Mouse (Mus musculus): Measurements from ENCODE around the gene Mtcl1. TPM values are rescaled to one million over a fixed set of nuclear protein-coding genes. Genes with fewer than 3 reads are reported as not detected.
A peak's percentile ranks its signal among the peaks of the same experiment; 100 is the strongest.

The Mtcl1 gene
- polyA plus RNA-seq, 1 experiment from 2014 or later = 10.4 TPM

DNA sequence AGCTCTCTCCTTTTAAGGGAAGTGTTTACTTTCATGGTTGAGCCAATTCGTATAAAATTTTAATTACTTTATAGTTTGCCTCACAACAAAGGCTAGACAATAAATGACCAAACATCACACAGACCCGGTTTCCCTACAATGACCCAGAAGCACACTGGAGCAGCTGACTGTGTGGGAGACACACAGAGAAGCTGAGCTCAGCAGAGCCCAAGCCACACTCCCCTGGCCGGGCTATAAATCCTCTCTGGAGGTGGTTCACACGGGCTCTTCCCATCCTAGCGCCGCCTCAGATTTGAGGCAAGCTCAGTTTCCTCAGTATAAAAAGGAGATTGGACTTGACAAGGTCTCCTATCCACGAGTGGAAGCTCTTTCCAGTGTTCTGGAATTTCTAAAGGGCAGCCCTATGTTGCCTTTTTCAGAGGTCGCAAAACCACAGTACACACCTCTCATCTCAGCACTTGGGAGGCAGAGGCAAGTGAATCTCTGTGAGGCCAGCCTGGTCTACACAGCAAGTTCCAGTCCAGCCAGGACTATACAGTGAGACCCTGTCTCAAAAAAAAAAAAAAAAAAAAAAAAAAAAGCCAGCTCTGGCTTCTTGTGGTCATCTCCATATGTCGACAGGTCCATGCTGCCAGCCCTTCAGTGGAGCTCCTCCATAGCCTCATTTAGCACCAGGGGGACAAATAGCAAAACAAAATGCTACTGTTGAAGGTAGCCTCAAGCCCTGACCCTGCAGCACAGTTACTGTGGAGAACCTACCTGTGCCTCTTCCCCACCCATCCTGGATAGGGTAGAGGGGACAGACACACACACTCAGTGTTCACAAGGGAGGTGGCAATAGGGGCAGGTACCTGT, 92.2 kb downstream of the Mtcl1 start:
- no peak overlapping the region for H3K4me2 ChIP-seq (replicated peaks)
- H3K4me1 ChIP-seq = peaks cover 6% of the 10 kb centered on the region; the same call in 1 of the 2 replicates
- no peak overlapping the region for H3K9ac ChIP-seq
- ATAC-seq (ENCODE audit: insufficient number of reproducible peaks, insufficient read depth, low FRiP score, low TSS enrichment) = no peak
- peaks cover 10% of the 10 kb centered on the region; the same call in 1 of the 2 replicates for H3K36me3 ChIP-seq
- H3K27ac ChIP-seq = no peak overlapping the region
- H3K27me3 ChIP-seq = no peaks in the 10 kb centered on the region
- H3K9me3 ChIP-seq = no peaks in the 10 kb centered on the region
- 86% methylated on average over 9 of the region's 9 CpGs for WGBS
- no peak overlapping the region for H3K4me3 ChIP-seq

DNA sequence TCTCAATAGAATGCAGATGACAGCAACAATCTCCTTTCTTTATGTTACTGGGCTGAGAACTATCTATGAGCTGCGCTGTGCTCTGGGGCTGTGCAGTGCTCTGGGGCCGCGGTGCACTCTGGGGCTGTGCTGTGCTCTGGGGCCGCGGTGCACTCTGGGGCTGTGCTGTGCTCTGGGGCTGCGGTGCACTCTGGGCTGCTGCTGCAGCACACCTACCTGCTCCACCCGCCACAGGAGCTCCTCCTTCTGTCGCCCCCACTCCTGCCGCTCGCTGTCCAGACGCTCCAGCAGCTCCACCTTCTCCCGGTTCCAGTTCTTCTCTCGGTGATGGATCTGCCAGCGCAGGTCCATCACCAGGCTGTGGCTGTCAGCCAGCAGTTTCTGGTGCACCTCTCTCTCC, 95.6 kb downstream of the Mtcl1 start:
- Histone ChIP-seq H3K4me1 (peaks cover 21% of the 10 kb centered on the region), H3K9me3 (no peaks in the 10 kb centered on the region), H3K27me3 (no peaks in the 10 kb centered on the region), H3K4me2 (replicated peaks) (no peak overlapping the region), H3K9ac (no peak overlapping the region), H3K36me3 (peaks cover 10% of the 10 kb centered on the region; the same call in 1 of the 2 replicates), H3K4me3 (no peak overlapping the region), H3K27ac (no peak overlapping the region)
- WGBS = 84% methylated on average over 14 of the region's 14 CpGs
- no peak for ATAC-seq (ENCODE audit: insufficient number of reproducible peaks, insufficient read depth, low FRiP score, low TSS enrichment)

GRCm38 (mm10) chr17:66352847-66353643, 96.5 kb downstream of the Mtcl1 start:
- H3K9ac ChIP-seq = no peak overlapping the region
- H3K36me3 ChIP-seq = peaks cover 10% of the 10 kb centered on the region; the same call in 1 of the 2 replicates
- H3K27ac ChIP-seq = no peak overlapping the region
- H3K4me3 ChIP-seq = no peak overlapping the region
- no peaks in the 10 kb centered on the region for H3K27me3 ChIP-seq
- H3K9me3 ChIP-seq = no peaks in the 10 kb centered on the region
- peaks cover 16% of the 10 kb centered on the region for H3K4me1 ChIP-seq
- ATAC-seq (ENCODE audit: insufficient number of reproducible peaks, insufficient read depth, low FRiP score, low TSS enrichment) = no peak
- no peak overlapping the region for H3K4me2 ChIP-seq (replicated peaks)
- WGBS = 56% methylated on average over 20 of the region's 20 CpGs

- no peaks in the 10 kb centered on the region for H3K9me3 ChIP-seq
- no peak overlapping the region for H3K9ac ChIP-seq
- H3K36me3 ChIP-seq = peaks cover 10% of the 10 kb centered on the region; the same call in 1 of the 2 replicates
- H3K4me1 ChIP-seq = peaks cover 16% of the 10 kb centered on the region
- 82% methylated on average over 6 of the region's 6 CpGs for WGBS
- H3K4me3 ChIP-seq = no peak overlapping the region
- no peak overlapping the region for H3K27ac ChIP-seq
- H3K4me2 ChIP-seq (replicated peaks) = no peak overlapping the region
- ATAC-seq (ENCODE audit: insufficient number of reproducible peaks, insufficient read depth, low FRiP score, low TSS enrichment) = no peak
- no peaks in the 10 kb centered on the region for H3K27me3 ChIP-seq
These were observed 97.3 kb downstream of the Mtcl1 start for GRCm38 (mm10) chr17:66352219-66352618.

GRCm38 (mm10) chr17:66350689-66351088, 98.9 kb downstream of the Mtcl1 start:
- Histone ChIP-seq H3K9ac (no peak overlapping the region), H3K4me1 (peaks cover 16% of the 10 kb centered on the region), H3K27me3 (no peaks in the 10 kb centered on the region), H3K4me3 (no peak overlapping the region), H3K4me2 (replicated peaks) (no peak overlapping the region), H3K36me3 (peaks cover 10% of the 10 kb centered on the region; the same call in 1 of the 2 replicates), H3K9me3 (no peaks in the 10 kb centered on the region), H3K27ac (0 out of 2 replicates have a peak overlapping the region, but pooled peaks have one; percentile 30)
- 60% methylated on average over 11 of the region's 11 CpGs for WGBS
- ATAC-seq (ENCODE audit: insufficient number of reproducible peaks, insufficient read depth, low FRiP score, low TSS enrichment) = no peak

- peaks cover 16% of the 10 kb centered on the region for H3K4me1 ChIP-seq
- no peaks in the 10 kb centered on the region for H3K9me3 ChIP-seq
- WGBS = 33% methylated on average over 15 of the region's 15 CpGs
- no peaks in the 10 kb centered on the region for H3K27me3 ChIP-seq
- no peak overlapping the region for H3K4me2 ChIP-seq (replicated peaks)
- peaks cover 7% of the 10 kb centered on the region; the same call in 1 of the 2 replicates for H3K36me3 ChIP-seq
- no peak overlapping the region for H3K27ac ChIP-seq
- ATAC-seq (ENCODE audit: insufficient number of reproducible peaks, insufficient read depth, low FRiP score, low TSS enrichment) = no peak
- H3K9ac ChIP-seq = no peak overlapping the region
- no peak overlapping the region for H3K4me3 ChIP-seq
These were observed 99.4 kb downstream of the Mtcl1 start for GRCm38 (mm10) chr17:66350127-66350526.

- Histone ChIP-seq H3K4me3 (no peak overlapping the region), H3K27ac (no peak overlapping the region), H3K4me2 (replicated peaks) (no peak overlapping the region), H3K9me3 (no peaks in the 10 kb centered on the region), H3K27me3 (no peaks in the 10 kb centered on the region), H3K9ac (no peak overlapping the region), H3K4me1 (peaks cover 12% of the 10 kb centered on the region), H3K36me3 (peaks cover 12% of the 10 kb centered on the region)
- no peak for ATAC-seq (ENCODE audit: insufficient number of reproducible peaks, insufficient read depth, low FRiP score, low TSS enrichment)
- WGBS = 62% methylated on average over 11 of the region's 11 CpGs
These were observed 103.2 kb downstream of the Mtcl1 start for GRCm38 (mm10) chr17:66346378-66346777.

- Histone ChIP-seq H3K4me2 (replicated peaks) (no peak overlapping the region), H3K4me1 (peaks cover 8% of the 10 kb centered on the region), H3K9me3 (no peaks in the 10 kb centered on the region), H3K27me3 (no peaks in the 10 kb centered on the region), H3K4me3 (no peak overlapping the region), H3K9ac (no peak overlapping the region), H3K36me3 (peaks cover 12% of the 10 kb centered on the region), H3K27ac (no peak overlapping the region)
- ATAC-seq (ENCODE audit: insufficient number of reproducible peaks, insufficient read depth, low FRiP score, low TSS enrichment) = no peak
- 78% methylated on average over 15 of the region's 15 CpGs for WGBS
These were observed 103.9 kb downstream of the Mtcl1 start for GRCm38 (mm10) chr17:66345680-66346079.

DNA sequence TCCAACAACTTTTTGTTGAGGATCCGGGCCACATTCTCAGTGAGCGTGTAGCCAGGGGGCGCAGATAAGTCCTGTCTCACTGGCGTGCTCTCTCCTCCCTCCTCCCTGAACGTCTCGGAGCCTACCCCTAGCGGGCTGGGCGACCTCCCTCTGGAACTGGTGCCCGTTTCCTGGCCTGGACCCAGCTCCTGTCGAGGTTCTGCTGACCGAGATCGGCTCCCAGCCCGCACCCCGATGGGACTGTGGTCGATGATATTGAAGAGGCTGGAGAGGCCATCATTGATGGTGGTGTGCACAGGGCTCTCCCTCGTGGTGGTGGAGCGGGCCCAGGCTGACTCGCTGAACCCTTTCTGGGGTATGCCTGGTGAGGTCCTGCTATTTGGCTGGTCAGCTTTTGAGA, 106.6 kb downstream of the Mtcl1 start:
- WGBS = 91% methylated on average over 18 of the region's 18 CpGs

DNA sequence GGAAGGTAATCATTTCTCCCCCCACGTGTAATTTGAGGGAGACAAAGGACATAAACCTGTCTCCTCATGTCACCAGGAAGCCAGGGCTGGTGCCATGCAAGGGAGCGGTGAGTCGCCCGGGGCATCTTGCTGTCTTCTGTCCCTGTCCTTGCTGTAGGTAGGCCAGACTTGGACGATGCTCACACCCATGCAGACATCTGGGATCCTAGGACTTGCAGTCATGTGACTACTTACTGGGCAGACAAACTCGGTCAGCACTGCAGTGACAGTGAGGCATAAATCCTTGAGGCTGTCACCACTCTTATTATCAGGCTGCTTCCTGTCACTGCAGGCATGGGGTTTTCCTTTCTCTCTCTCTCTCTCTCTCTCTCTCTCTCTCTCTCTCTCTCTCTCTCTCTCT, 107.9 kb downstream of the Mtcl1 start:
- Histone ChIP-seq H3K9ac (no peak overlapping the region), H3K36me3 (peaks cover 15% of the 10 kb centered on the region), H3K27ac (no peak overlapping the region), H3K4me3 (no peak overlapping the region), H3K27me3 (no peaks in the 10 kb centered on the region), H3K4me2 (replicated peaks) (no peak overlapping the region), H3K9me3 (no peaks in the 10 kb centered on the region), H3K4me1 (no peaks in the 10 kb centered on the region)
- no peak for ATAC-seq (ENCODE audit: insufficient number of reproducible peaks, insufficient read depth, low FRiP score, low TSS enrichment)
- WGBS = 87% methylated on average over 6 of the region's 6 CpGs

More for the DNA sequence above, 106.6 kb downstream of the Mtcl1 start:
- no peaks in the 10 kb centered on the region for H3K4me1 ChIP-seq
- H3K4me2 ChIP-seq (replicated peaks) = no peak overlapping the region
- no peak for ATAC-seq (ENCODE audit: insufficient number of reproducible peaks, insufficient read depth, low FRiP score, low TSS enrichment)
- H3K9ac ChIP-seq = no peak overlapping the region
- H3K27ac ChIP-seq = no peak overlapping the region
- no peak overlapping the region for H3K4me3 ChIP-seq
- no peaks in the 10 kb centered on the region for H3K27me3 ChIP-seq
- no peaks in the 10 kb centered on the region for H3K9me3 ChIP-seq
- H3K36me3 ChIP-seq = peaks cover 15% of the 10 kb centered on the region

- 85% methylated on average over 12 of the region's 12 CpGs for whole genome bisulfite sequencing
These were observed 108.8 kb downstream of the Mtcl1 start for GRCm38 (mm10) chr17:66340798-66341197.

More at GRCm38 (mm10) chr17:66340798-66341197, 108.8 kb downstream of the Mtcl1 start:
- no peaks in the 10 kb centered on the region for H3K27me3 ChIP-seq
- H3K4me3 ChIP-seq = no peak overlapping the region
- no peak for ATAC-seq (ENCODE audit: insufficient number of reproducible peaks, insufficient read depth, low FRiP score, low TSS enrichment)
- no peaks in the 10 kb centered on the region for H3K4me1 ChIP-seq
- H3K4me2 ChIP-seq (replicated peaks) = no peak overlapping the region
- H3K9ac ChIP-seq = no peak overlapping the region
- H3K27ac ChIP-seq = no peak overlapping the region
- peaks cover 15% of the 10 kb centered on the region for H3K36me3 ChIP-seq
- H3K9me3 ChIP-seq = no peaks in the 10 kb centered on the region
